Mouse (Mus musculus): ENCODE data around the gene H13.

DNA sequence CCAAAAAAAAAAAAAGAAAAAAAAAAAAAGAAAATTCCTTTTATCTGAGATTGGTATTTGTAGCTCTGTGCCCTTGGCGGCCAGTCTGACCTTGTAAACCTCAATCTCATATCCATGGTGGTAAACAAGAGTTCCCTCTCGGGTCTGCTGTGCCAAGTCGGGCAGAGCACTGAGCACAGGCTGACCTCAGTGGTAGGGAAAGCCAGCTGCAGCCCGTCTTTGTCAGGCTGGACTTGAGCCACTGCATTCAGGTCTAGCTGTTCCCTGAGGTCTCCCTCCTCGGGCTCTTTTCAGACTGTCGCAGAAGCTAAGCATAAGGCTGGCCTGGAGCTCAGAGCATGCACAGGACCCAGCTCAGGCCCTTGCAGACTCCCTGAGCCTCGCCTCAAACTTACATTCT is 25.4 kb downstream of the H13 start:
- no peak for TF ChIP-seq CTCF (IDR thresholded peaks at IDR 0.05; ENCODE audit: control insufficient read depth, insufficient read depth, insufficient read length)
- no peak for TF ChIP-seq MAX (IDR thresholded peaks at IDR 0.05)
- no peak for TF ChIP-seq FOSL1 (IDR thresholded peaks at IDR 0.05; ENCODE audit: insufficient read depth, low read length, poor library complexity, severe bottlenecking)
- TF ChIP-seq MYOD1 (IDR thresholded peaks at IDR 0.05; ENCODE audit: control insufficient read depth, insufficient read length, low read depth): no peak
- TF ChIP-seq MYOG (IDR thresholded peaks at IDR 0.05; ENCODE audit: control insufficient read depth, extremely low read depth, insufficient read length): no peak
- no peak for TF ChIP-seq USF1 (IDR thresholded peaks at IDR 0.05; ENCODE audit: low read depth)
- no peak for TF ChIP-seq CEBPB (IDR thresholded peaks at IDR 0.05; ENCODE audit: low read depth)

Measured in C2C12 (cell line).